Mouse (Mus musculus) gastrocnemius, adult 2 months (tissue): Measurements from ENCODE around the gene Aptx. TPM values are rescaled to one million over a fixed set of nuclear protein-coding genes. Genes with fewer than 3 reads are reported as not detected.
A peak's percentile ranks its signal among the peaks of the same experiment; 100 is the strongest.

Source experiments
- DNase-seq: peaks from one replicate; pipeline ENCODE4 v3.0.0; 2022
- H3K27ac ChIP-seq: fragments of 200-600 bp; 2 replicates; pipeline ENCODE4 v1.8.1; 2022; ENCODE audit warnings: mild to moderate bottlenecking
- H3K4me3 ChIP-seq: fragments of 200-600 bp; 2 replicates; pipeline ENCODE4 v1.8.1; 2022; ENCODE audit warnings: mild to moderate bottlenecking, moderate library complexity
- CTCF ChIP-seq: fragments of 200-600 bp; IDR thresholded peaks from 2 replicates; pipeline ENCODE4 v1.8.1; 2022; ENCODE audit warnings: antibody characterized with exemption, mild to moderate bottlenecking, moderate library complexity
- intact Hi-C: fragments of 180-260 bp; cut with DNase I; formaldehyde crosslinking; loops from one replicate; pipeline ENCODE4 v1.15.1; 2025
- long read RNA-seq, 2 experiments: library from polyadenylated mRNA; stranded (forward); transcript quantifications; one replicate each; pipeline ENCODE4 v2.0.0; 2021
- total RNA-seq, 2 experiments: library from RNA; stranded (reverse); gene quantifications; 2 replicates each; pipeline ENCODE4 v1.2.3; 2021

Aptx gene
- 10 to 100 TPM; 14.2 to 15.3 TPM for total RNA-seq
- long read RNA-seq, experiment 1, full-length matches to known transcripts: 4 of 13 reads
- long read RNA-seq, experiment 1, partial matches to known transcripts: 5 of 13 reads
- long read RNA-seq, experiment 1, other reads (novel, unspliced or antisense): 4 of 13 reads
- long read RNA-seq, experiment 2, full-length matches to known transcripts: 4 of 18 reads
- long read RNA-seq, experiment 2, partial matches to known transcripts: 10 of 18 reads
- long read RNA-seq, experiment 2, other reads (novel, unspliced or antisense): 4 of 18 reads

- intact Hi-C loops: loop anchor here (2.0 kb wide), 1 partner anchor 18 kb away; no protein-coding TSS in a partner anchor
- peak; percentile 95 for DNase-seq
- no peak for TF ChIP-seq CTCF
- Histone ChIP-seq H3K27ac (peak within 1 kb of the TSS; percentile 96), H3K4me3 (peak within 1 kb of the TSS; percentile 71)
These were observed at the start of gene Aptx for GRCm38 (mm10) chr4:40702797-40703709. TSS of gene Aptx (minus strand) at chr4:40703194.

- H3K27ac ChIP-seq: no peak overlapping the region
- intact Hi-C loops: no loop called here
- no peak overlapping the region for H3K4me3 ChIP-seq
- no peak for DNase-seq
- TF ChIP-seq CTCF: no peak
These were observed 32.4 kb upstream of the Aptx start for GRCm38 (mm10) chr4:40735351-40735750.

GRCm38 (mm10) chr4:40731262-40731661 lies 28.3 kb upstream of the Aptx start:
- no peak overlapping the region for H3K27ac ChIP-seq
- no peak for DNase-seq

GRCm38 (mm10) chr4:40727247-40727646 lies 24.3 kb upstream of the Aptx start:
- DNase-seq: no peak
- intact Hi-C loops: no loop called here
- Histone ChIP-seq H3K4me3 (no peak overlapping the region; the same call in 1 of the 2 replicates), H3K27ac (no peak overlapping the region)
- TF ChIP-seq CTCF: no peak

More at GRCm38 (mm10) chr4:40731262-40731661, 28.3 kb upstream of the Aptx start:
- no peak overlapping the region for H3K4me3 ChIP-seq
- intact Hi-C loops: no loop called here
- no peak for TF ChIP-seq CTCF

GRCm38 (mm10) chr4:40725554-40725953 lies 22.6 kb upstream of the Aptx start:
- intact Hi-C loops: no loop called here
- peak overlapping the region; percentile 94 for H3K4me3 ChIP-seq
- no peak overlapping the region for H3K27ac ChIP-seq
- TF ChIP-seq CTCF: no peak
- DNase-seq: no peak

GRCm38 (mm10) chr4:40725141-40725540 lies 22.1 kb upstream of the Aptx start:
- Histone ChIP-seq H3K27ac (no peak overlapping the region), H3K4me3 (peak overlapping the region; percentile 94)
- intact Hi-C loops: no loop called here
- no peak for DNase-seq
- TF ChIP-seq CTCF: no peak

GRCm38 (mm10) chr4:40722687-40723460 lies 19.9 kb upstream of the Aptx start:
- peak; percentile 85 for DNase-seq
- no peak for TF ChIP-seq CTCF
- Histone ChIP-seq H3K4me3 (peak overlapping the region; percentile 94), H3K27ac (peak overlapping the region; percentile 94)
- intact Hi-C loops: no loop called here

GRCm38 (mm10) chr4:40722011-40722666 lies 19.1 kb upstream of the Aptx start, which contains the start of gene Dnaja1:
TSS of gene Dnaja1 (plus strand) at chr4:40722150.
- Histone ChIP-seq H3K27ac (peak within 1 kb of the TSS; percentile 94), H3K4me3 (peak within 1 kb of the TSS; percentile 94)
- peak; percentile 99 for DNase-seq
- TF ChIP-seq CTCF: peak; percentile 1; the same call in 1 of the 2 replicates
- intact Hi-C loops: no loop called here

GRCm38 (mm10) chr4:40720910-40721309 lies 17.9 kb upstream of the Aptx start:
- Histone ChIP-seq H3K4me3 (peak overlapping the region; percentile 94), H3K27ac (peak overlapping the region; percentile 94)
- intact Hi-C loops: loop anchor here (2.0 kb wide), 1 partner anchor 18 kb away; the partner anchor contains the start of gene Aptx
- TF ChIP-seq CTCF: no peak
- DNase-seq: no peak

GRCm38 (mm10) chr4:40717141-40717540 lies 14.1 kb upstream of the Aptx start:
- intact Hi-C loops: no loop called here
- no peak for TF ChIP-seq CTCF

GRCm38 (mm10) chr4:40703710-40704275 lies 799 bp upstream of the Aptx start:
- no peak for TF ChIP-seq CTCF
- Histone ChIP-seq H3K27ac (peak overlapping the region; percentile 96), H3K4me3 (peak overlapping the region; percentile 71)
- DNase-seq: no peak
- intact Hi-C loops: loop anchor here (2.0 kb wide), 1 partner anchor 17 kb away; no protein-coding TSS in a partner anchor

More at GRCm38 (mm10) chr4:40717141-40717540, 14.1 kb upstream of the Aptx start:
- no peak for DNase-seq
- H3K27ac ChIP-seq: no peak overlapping the region
- no peak overlapping the region for H3K4me3 ChIP-seq
